Mouse (Mus musculus) forebrain, embryonic 10.5 days (tissue): Measurements from ENCODE around the gene Fam122b. TPM values are rescaled to one million over a fixed set of nuclear protein-coding genes. Genes with fewer than 3 reads are reported as not detected.

Experiments used
- polyA plus RNA-seq: library from polyadenylated mRNA; unstranded; fragments of >200 nt; fragmentation: Nextera tagmentation; extraction: Ambion mirVana; gene quantifications from 2 replicates; pipeline ENCODE4 v1.2.1, GENCODE M21; 2016

Gene Fam122b
- polyA plus RNA-seq, 1 experiment from 2014 or later: 7.4 TPM

Other genes with a start within 250 kb of the Fam122b start
- 2.0 and 3.4 TPM in 2 replicates for gene Plac1, start 29.7 kb downstream of the Fam122b start, polyA plus RNA-seq
- not detected in 2 replicates for gene Fam122c, start 3.6 kb upstream of the Fam122b start, polyA plus RNA-seq
- 39.7 and 40.9 TPM in 2 replicates for gene Mospd1, start 100.7 kb upstream of the Fam122b start, polyA plus RNA-seq
- not detected in 2 replicates for gene Etd, start 165.1 kb upstream of the Fam122b start, polyA plus RNA-seq